Mouse (Mus musculus): ENCODE measurements around the gene Rnf216. TPM values are rescaled to one million over a fixed set of nuclear protein-coding genes. Genes with fewer than 3 reads are reported as not detected.

Gene Rnf216
- polyA plus RNA-seq, 1 experiment, result 17.6 TPM

GRCm38 (mm10) chr5:142950405-142950804 lies 162.4 kb downstream of the Rnf216 start:
- 93% methylated on average over 6 of the region's 6 CpGs for WGBS
- H3K27ac ChIP-seq (ENCODE audit: control insufficient read depth, insufficient read depth, low read length), result no peak overlapping the region
- DNase-seq, result no peak
- H3K4me1 ChIP-seq (replicated peaks; ENCODE audit: control insufficient read depth, insufficient read depth, low read length), result no peaks in the 10 kb centered on the region
- H3K27me3 ChIP-seq (ENCODE audit: control insufficient read depth, insufficient read depth, low read length), result no peaks in the 10 kb centered on the region
- H3K36me3 ChIP-seq (ENCODE audit: control insufficient read depth, insufficient read depth, low read length), result no peaks in the 10 kb centered on the region
- no peak for TF ChIP-seq CTCF (IDR thresholded peaks at IDR 0.05; ENCODE audit: borderline replicate concordance, control insufficient read depth, extremely low read depth, insufficient read depth, low read length, poor library complexity)
- TF ChIP-seq POLR2A (IDR thresholded peaks at IDR 0.05; ENCODE audit: control insufficient read depth, extremely low read depth, insufficient read depth, low read length, poor library complexity), result no peak
- H3K4me3 ChIP-seq (ENCODE audit: control insufficient read depth, insufficient read depth, low read length), result no peak overlapping the region

- DNase-seq, result no peak
- Histone ChIP-seq H3K27ac (ENCODE audit: control insufficient read depth, insufficient read depth, low read length) (no peak overlapping the region), H3K4me1 (replicated peaks; ENCODE audit: control insufficient read depth, insufficient read depth, low read length) (no peaks in the 10 kb centered on the region), H3K4me3 (ENCODE audit: control insufficient read depth, insufficient read depth, low read length) (no peak overlapping the region), H3K36me3 (ENCODE audit: control insufficient read depth, insufficient read depth, low read length) (no peaks in the 10 kb centered on the region), H3K27me3 (ENCODE audit: control insufficient read depth, insufficient read depth, low read length) (no peaks in the 10 kb centered on the region)
- TF ChIP-seq POLR2A (IDR thresholded peaks at IDR 0.05; ENCODE audit: control insufficient read depth, extremely low read depth, insufficient read depth, low read length, poor library complexity) (no peak), CTCF (IDR thresholded peaks at IDR 0.05; ENCODE audit: borderline replicate concordance, control insufficient read depth, extremely low read depth, insufficient read depth, low read length, poor library complexity) (no peak)
- 82% methylated on average over 6 of the region's 6 CpGs for WGBS
Observed at GRCm38 (mm10) chr5:142949580-142949979, 163.2 kb downstream of the Rnf216 start.

GRCm38 (mm10) chr5:142947460-142947859 lies 165.3 kb downstream of the Rnf216 start:
- 94% methylated on average over 7 of the region's 7 CpGs for WGBS
- no peak overlapping the region for H3K4me3 ChIP-seq (ENCODE audit: control insufficient read depth, insufficient read depth, low read length)
- H3K36me3 ChIP-seq (ENCODE audit: control insufficient read depth, insufficient read depth, low read length), result no peaks in the 10 kb centered on the region
- H3K27me3 ChIP-seq (ENCODE audit: control insufficient read depth, insufficient read depth, low read length), result no peaks in the 10 kb centered on the region
- H3K4me1 ChIP-seq (replicated peaks; ENCODE audit: control insufficient read depth, insufficient read depth, low read length), result no peaks in the 10 kb centered on the region
- TF ChIP-seq POLR2A (IDR thresholded peaks at IDR 0.05; ENCODE audit: control insufficient read depth, extremely low read depth, insufficient read depth, low read length, poor library complexity) (no peak), CTCF (IDR thresholded peaks at IDR 0.05; ENCODE audit: borderline replicate concordance, control insufficient read depth, extremely low read depth, insufficient read depth, low read length, poor library complexity) (no peak)
- H3K27ac ChIP-seq (ENCODE audit: control insufficient read depth, insufficient read depth, low read length), result no peak overlapping the region
- no peak for DNase-seq

GRCm38 (mm10) chr5:142944979-142945682 lies 167.7 kb downstream of the Rnf216 start:
- WGBS, result 80% methylated on average over 8 of the region's 8 CpGs
- DNase-seq, result no peak
- Histone ChIP-seq H3K4me3 (ENCODE audit: control insufficient read depth, insufficient read depth, low read length) (no peak overlapping the region), H3K4me1 (replicated peaks; ENCODE audit: control insufficient read depth, insufficient read depth, low read length) (no peaks in the 10 kb centered on the region), H3K36me3 (ENCODE audit: control insufficient read depth, insufficient read depth, low read length) (no peaks in the 10 kb centered on the region), H3K27me3 (ENCODE audit: control insufficient read depth, insufficient read depth, low read length) (no peaks in the 10 kb centered on the region), H3K27ac (ENCODE audit: control insufficient read depth, insufficient read depth, low read length) (no peak overlapping the region)
- no peak for TF ChIP-seq POLR2A (IDR thresholded peaks at IDR 0.05; ENCODE audit: control insufficient read depth, extremely low read depth, insufficient read depth, low read length, poor library complexity)
- TF ChIP-seq CTCF (IDR thresholded peaks at IDR 0.05; ENCODE audit: borderline replicate concordance, control insufficient read depth, extremely low read depth, insufficient read depth, low read length, poor library complexity), result no peak

Other genes with a start within 250 kb of the Rnf216 start
- gene Fbxl18, start 217.6 kb downstream of the Rnf216 start, polyA plus RNA-seq (2012; rRNA removed), result 25.8 and 29.9 TPM in 2 replicates
- gene Actb, start 206.2 kb downstream of the Rnf216 start, polyA plus RNA-seq (2012; rRNA removed), result 6,903 and 9,637 TPM in 2 replicates
- 148 and 157 TPM in 2 replicates for gene Fscn1, start 152.7 kb downstream of the Rnf216 start, polyA plus RNA-seq (2012; rRNA removed)
- gene Olfr718-ps1, start 34.6 kb upstream of the Rnf216 start, polyA plus RNA-seq (2012; rRNA removed), result not detected in 2 replicates
- gene Rbak, start 67.8 kb upstream of the Rnf216 start, polyA plus RNA-seq (2012; rRNA removed), result 6.4 and 7.5 TPM in 2 replicates
- 0.08 TPM in 1 of 2 replicates, not detected in the other for gene Spdye4b, start 68.0 kb upstream of the Rnf216 start, polyA plus RNA-seq (2012; rRNA removed)
- gene Spdye4a, start 113.9 kb upstream of the Rnf216 start, polyA plus RNA-seq (2012; rRNA removed), result not detected in 2 replicates
- gene Zfp12, start 122.2 kb upstream of the Rnf216 start, polyA plus RNA-seq (2012; rRNA removed), result 24.8 and 32.9 TPM in 2 replicates
- gene Zfp316, start 157.0 kb upstream of the Rnf216 start, polyA plus RNA-seq (2012; rRNA removed), result 3.6 and 4.0 TPM in 2 replicates
- gene Zfp853, start 180.6 kb upstream of the Rnf216 start, polyA plus RNA-seq (2012; rRNA removed), result 0.96 and 1.0 TPM in 2 replicates
- gene E130309D02Rik, start 202.4 kb upstream of the Rnf216 start, polyA plus RNA-seq (2012; rRNA removed), result 65.3 and 83.7 TPM in 2 replicates
- 117 and 118 TPM in 2 replicates for gene Zdhhc4, start 216.3 kb upstream of the Rnf216 start, polyA plus RNA-seq (2012; rRNA removed)
- gene Grid2ip, start 244.3 kb upstream of the Rnf216 start, polyA plus RNA-seq (2012; rRNA removed), result 0.06 and 0.26 TPM in 2 replicates